Mouse (Mus musculus): ENCODE measurements around the gene Glipr1. TPM values are rescaled to one million over a fixed set of nuclear protein-coding genes. Genes with fewer than 3 reads are reported as not detected.
"Not testable (repeated sequence)": the region's sequence is repeated elsewhere in the genome, so short reads cannot be mapped to it uniquely, and the experiment has no call there.

Gene Glipr1
- 1.6 and 2.6 TPM in 2 replicates for polyA plus RNA-seq (2016; fragmentation: Nextera tagmentation; extraction: Ambion mirVana)

DNA sequence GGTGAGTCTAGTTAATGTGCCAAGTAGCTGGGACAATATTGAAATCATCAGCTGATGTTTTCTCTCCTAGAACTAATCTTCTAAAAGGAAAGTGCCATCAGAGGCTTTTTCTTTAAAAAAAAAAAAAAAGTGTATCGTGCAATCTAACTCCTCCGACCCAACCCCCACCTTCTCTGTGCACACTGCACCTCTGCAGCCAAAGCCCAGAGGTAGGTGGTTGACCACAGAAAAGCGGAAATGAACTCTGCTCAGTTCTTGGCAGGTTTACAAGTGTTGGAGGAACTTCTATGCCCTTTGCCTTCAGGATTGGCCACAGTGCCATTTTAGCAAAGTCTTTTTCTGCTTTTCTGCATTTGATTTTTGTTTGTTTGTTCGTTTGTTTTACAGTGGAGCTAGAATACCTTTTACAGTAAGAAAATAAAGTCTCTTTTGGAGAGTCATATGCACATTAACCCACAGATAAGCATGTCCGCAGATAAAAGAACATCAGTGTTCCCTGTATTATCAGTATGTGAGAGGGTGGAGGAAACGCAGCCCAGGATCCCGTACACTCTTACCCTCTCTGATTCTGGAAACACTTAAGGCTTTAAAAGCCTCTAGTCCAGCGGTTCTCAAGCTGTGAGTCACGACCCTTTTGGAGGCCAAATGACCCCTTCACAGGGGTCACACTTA is at the start of gene Glipr1:
Gene Glipr1, minus strand, starts transcription at position 88 of the 672 bp plus-strand sequence.
- 0 out of 2 replicates have a peak, but pooled peaks cover under 1% of the 10 kb centered on the region for H3K4me1 ChIP-seq (replicated peaks)
- ATAC-seq (ENCODE audit: insufficient number of reproducible peaks, low FRiP score) = no peak
- H3K36me3 ChIP-seq = no peaks in the 10 kb centered on the region
- H3K9me3 ChIP-seq (replicated peaks) = no peaks in the 10 kb centered on the region
- H3K27ac ChIP-seq (ENCODE audit: poor library complexity, severe bottlenecking) = no peak within 1 kb of the TSS
- H3K9ac ChIP-seq = no peak within 1 kb of the TSS
- no peak within 1 kb of the TSS for H3K4me3 ChIP-seq
- H3K27me3 ChIP-seq (replicated peaks) = no peaks in the 10 kb centered on the region
- 37% methylated on average over 9 of the region's 9 CpGs for WGBS
- H3K4me2 ChIP-seq = no peak within 1 kb of the TSS

GRCm38 (mm10) chr10:112051956-112052355 is 49.5 kb upstream of the Glipr1 start:
- H3K27me3 ChIP-seq (replicated peaks); ATAC-seq (ENCODE audit: insufficient number of reproducible peaks, low FRiP score); H3K9ac ChIP-seq; H3K36me3 ChIP-seq; H3K4me2 ChIP-seq; H3K27ac ChIP-seq (ENCODE audit: poor library complexity, severe bottlenecking); H3K4me3 ChIP-seq; H3K9me3 ChIP-seq (replicated peaks); H3K4me1 ChIP-seq (replicated peaks): not testable (repeated sequence)
- WGBS = 62% methylated on average over 2 of the region's 2 CpGs

DNA sequence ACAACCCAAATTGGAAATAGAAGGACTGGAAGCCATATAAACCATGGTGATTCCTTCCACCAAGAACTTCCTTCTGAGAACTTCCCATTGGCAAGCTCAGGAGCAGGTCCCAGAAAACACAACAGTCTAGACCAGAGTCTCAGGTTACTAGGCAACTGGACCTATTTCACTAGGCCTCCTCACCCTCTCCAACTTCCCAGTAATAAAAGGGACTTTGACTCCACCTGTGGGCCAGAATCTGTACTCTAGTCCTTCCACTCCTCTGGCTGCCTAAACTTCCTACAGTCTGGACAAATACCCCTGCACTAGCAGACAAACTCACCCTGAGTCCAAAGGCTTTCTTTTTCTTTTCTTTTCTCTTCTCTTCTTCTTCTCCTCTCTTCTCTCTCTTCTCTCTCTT is 48.8 kb upstream of the Glipr1 start:
- Histone ChIP-seq H3K4me1 (replicated peaks) (no peaks in the 10 kb centered on the region), H3K9me3 (replicated peaks) (no peaks in the 10 kb centered on the region), H3K27ac (ENCODE audit: poor library complexity, severe bottlenecking) (no peak overlapping the region), H3K36me3 (no peaks in the 10 kb centered on the region), H3K27me3 (replicated peaks) (no peaks in the 10 kb centered on the region), H3K4me2 (no peak overlapping the region), H3K4me3 (no peak overlapping the region), H3K9ac (no peak overlapping the region)
- no peak for ATAC-seq (ENCODE audit: insufficient number of reproducible peaks, low FRiP score)

DNA sequence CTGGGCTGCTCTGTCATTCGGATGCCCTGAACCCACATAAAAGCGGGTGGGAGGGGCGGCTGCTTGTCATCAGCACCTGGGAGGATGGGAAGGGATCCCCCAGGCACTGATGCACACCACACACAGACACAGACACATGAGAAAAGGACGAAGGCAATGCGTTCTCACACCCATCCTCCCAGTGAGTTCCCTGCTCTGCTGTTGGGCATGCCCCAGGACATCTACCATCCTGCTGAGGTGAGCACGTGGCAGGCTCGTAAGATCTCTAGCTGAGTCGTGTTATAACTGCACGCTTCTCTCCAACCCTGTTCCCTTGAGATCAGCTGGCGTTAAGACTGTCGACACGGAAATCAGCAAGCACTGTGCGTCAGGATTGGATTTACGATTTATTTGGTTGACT is 41.9 kb upstream of the Glipr1 start:
- not testable (repeated sequence) for H3K9ac ChIP-seq; H3K4me2 ChIP-seq; H3K4me1 ChIP-seq (replicated peaks); H3K9me3 ChIP-seq (replicated peaks); H3K4me3 ChIP-seq; H3K27me3 ChIP-seq (replicated peaks); H3K27ac ChIP-seq (ENCODE audit: poor library complexity, severe bottlenecking); H3K36me3 ChIP-seq; ATAC-seq (ENCODE audit: insufficient number of reproducible peaks, low FRiP score)
- 62% methylated on average over 14 of the region's 14 CpGs for WGBS

DNA sequence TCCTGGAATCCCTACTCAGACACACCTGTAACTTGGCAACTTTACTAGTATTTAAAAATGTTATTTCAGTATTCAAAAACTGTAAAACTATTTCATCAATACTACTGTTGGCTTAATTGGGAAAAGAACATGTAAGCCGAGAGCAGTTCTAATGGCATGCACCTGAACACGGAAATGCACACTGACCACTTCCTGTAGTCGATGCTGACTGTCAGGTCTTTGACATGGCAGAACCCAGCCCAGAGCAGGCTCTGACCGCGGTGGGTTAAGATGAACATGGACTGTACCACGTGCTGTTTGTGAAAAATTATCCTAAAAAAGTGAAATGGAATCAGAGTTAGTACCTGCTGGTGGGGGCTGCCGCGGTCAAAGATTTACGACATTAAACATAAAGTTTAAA is 41.1 kb upstream of the Glipr1 start:
- H3K4me1 ChIP-seq (replicated peaks); H3K27me3 ChIP-seq (replicated peaks); H3K4me3 ChIP-seq; H3K4me2 ChIP-seq; H3K9ac ChIP-seq; ATAC-seq (ENCODE audit: insufficient number of reproducible peaks, low FRiP score); H3K36me3 ChIP-seq; H3K27ac ChIP-seq (ENCODE audit: poor library complexity, severe bottlenecking); H3K9me3 ChIP-seq (replicated peaks): not testable (repeated sequence)
- WGBS = 77% methylated on average over 9 of the region's 9 CpGs

DNA sequence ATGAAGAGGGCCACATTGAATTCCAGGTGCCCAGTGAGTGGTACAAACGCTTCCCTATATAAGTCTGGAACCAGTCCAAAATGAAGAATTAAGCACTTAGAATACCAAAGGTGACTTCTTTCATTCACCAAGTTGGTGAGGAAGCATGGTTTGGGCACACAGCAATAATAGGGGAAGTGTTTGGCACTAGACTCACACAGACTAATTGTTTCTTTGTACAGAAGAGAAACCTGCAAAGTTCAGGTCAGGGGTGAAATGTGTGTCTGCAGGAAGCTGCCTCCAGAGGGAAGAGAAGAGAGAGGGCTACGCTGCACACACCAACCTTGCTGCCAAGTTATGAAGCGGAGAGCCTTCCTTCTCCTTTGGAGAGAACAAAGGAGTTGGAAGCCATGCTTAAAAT is 26.3 kb upstream of the Glipr1 start:
- ATAC-seq (ENCODE audit: insufficient number of reproducible peaks, low FRiP score); H3K9me3 ChIP-seq (replicated peaks); H3K36me3 ChIP-seq; H3K4me1 ChIP-seq (replicated peaks); H3K27me3 ChIP-seq (replicated peaks); H3K9ac ChIP-seq; H3K4me3 ChIP-seq; H3K4me2 ChIP-seq; H3K27ac ChIP-seq (ENCODE audit: poor library complexity, severe bottlenecking): not testable (repeated sequence)
- WGBS = 83% methylated on average over 3 of the region's 3 CpGs

DNA sequence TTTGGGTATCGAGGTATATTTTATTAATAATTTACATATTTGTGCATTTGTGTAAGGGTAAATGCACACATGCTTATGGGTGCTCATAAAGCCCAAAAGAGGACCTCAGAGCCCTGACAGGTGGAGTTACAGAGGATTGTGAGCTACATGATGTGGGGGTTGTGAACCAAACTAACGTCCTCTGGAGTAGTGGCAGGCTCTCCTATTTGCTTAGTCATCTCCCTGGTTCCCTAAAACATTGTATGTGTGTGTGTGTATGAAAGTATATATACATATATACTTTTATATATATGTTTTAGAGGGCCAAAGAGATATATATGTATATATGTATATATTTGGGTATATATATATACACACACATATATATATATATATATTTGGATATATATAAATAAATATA is 21.2 kb upstream of the Glipr1 start:
- no peaks in the 10 kb centered on the region for H3K9me3 ChIP-seq (replicated peaks)
- no peaks in the 10 kb centered on the region for H3K36me3 ChIP-seq
- WGBS = 63% methylated on average over 2 of the region's 2 CpGs
- H3K27ac ChIP-seq (ENCODE audit: poor library complexity, severe bottlenecking) = no peak overlapping the region
- no peaks in the 10 kb centered on the region for H3K4me1 ChIP-seq (replicated peaks)
- no peak overlapping the region for H3K4me3 ChIP-seq
- H3K9ac ChIP-seq = no peak overlapping the region
- ATAC-seq (ENCODE audit: insufficient number of reproducible peaks, low FRiP score) = no peak
- H3K27me3 ChIP-seq (replicated peaks) = no peaks in the 10 kb centered on the region
- H3K4me2 ChIP-seq = no peak overlapping the region

DNA sequence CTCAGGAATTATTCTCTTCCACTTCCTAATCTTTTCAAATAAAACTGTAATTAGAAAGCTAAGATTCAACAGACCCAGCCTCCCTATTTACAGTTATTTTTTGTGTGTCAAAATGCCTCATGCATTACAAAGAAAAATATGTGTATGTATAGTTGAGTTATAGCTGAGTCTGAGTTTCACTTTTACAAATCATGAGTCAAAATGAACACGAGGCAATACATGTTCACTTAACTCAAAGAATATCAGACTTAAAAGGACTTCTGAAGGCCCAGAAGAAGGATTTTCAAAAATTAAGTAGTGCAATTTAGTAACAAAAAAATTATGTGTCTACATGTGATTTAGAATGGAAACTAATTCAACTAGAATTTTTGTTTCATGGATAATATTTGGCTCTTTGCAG is 7.1 kb upstream of the Glipr1 start:
- not testable (repeated sequence) for H3K4me2 ChIP-seq; H3K4me1 ChIP-seq (replicated peaks); H3K4me3 ChIP-seq; H3K27me3 ChIP-seq (replicated peaks); H3K9me3 ChIP-seq (replicated peaks); H3K27ac ChIP-seq (ENCODE audit: poor library complexity, severe bottlenecking); H3K36me3 ChIP-seq; ATAC-seq (ENCODE audit: insufficient number of reproducible peaks, low FRiP score); H3K9ac ChIP-seq
- WGBS = 69% methylated on average over 1 of the region's 1 CpGs

GRCm38 (mm10) chr10:112001756-112002520 is 493 bp downstream of the Glipr1 start:
- Histone ChIP-seq H3K4me1 (replicated peaks) (0 out of 2 replicates have a peak, but pooled peaks cover 3% of the 10 kb centered on the region), H3K9me3 (replicated peaks) (no peaks in the 10 kb centered on the region), H3K4me3 (no peak overlapping the region), H3K9ac (no peak overlapping the region), H3K27ac (ENCODE audit: poor library complexity, severe bottlenecking) (no peak overlapping the region), H3K27me3 (replicated peaks) (no peaks in the 10 kb centered on the region), H3K4me2 (no peak overlapping the region), H3K36me3 (no peaks in the 10 kb centered on the region)
- WGBS = 78% methylated on average over 9 of the region's 9 CpGs
- ATAC-seq (ENCODE audit: insufficient number of reproducible peaks, low FRiP score) = no peak

- no peak for ATAC-seq (ENCODE audit: insufficient number of reproducible peaks, low FRiP score)
- no peak overlapping the region for H3K4me3 ChIP-seq
- no peak overlapping the region for H3K4me2 ChIP-seq
- H3K36me3 ChIP-seq = no peaks in the 10 kb centered on the region
- H3K9me3 ChIP-seq (replicated peaks) = no peaks in the 10 kb centered on the region
- 0 out of 2 replicates have a peak, but pooled peaks cover 3% of the 10 kb centered on the region for H3K4me1 ChIP-seq (replicated peaks)
- H3K27me3 ChIP-seq (replicated peaks) = no peaks in the 10 kb centered on the region
- 79% methylated on average over 2 of the region's 2 CpGs for WGBS
- H3K9ac ChIP-seq = no peak overlapping the region
- no peak overlapping the region for H3K27ac ChIP-seq (ENCODE audit: poor library complexity, severe bottlenecking)
Observed at GRCm38 (mm10) chr10:112001350-112001749, 1.1 kb downstream of the Glipr1 start.

DNA sequence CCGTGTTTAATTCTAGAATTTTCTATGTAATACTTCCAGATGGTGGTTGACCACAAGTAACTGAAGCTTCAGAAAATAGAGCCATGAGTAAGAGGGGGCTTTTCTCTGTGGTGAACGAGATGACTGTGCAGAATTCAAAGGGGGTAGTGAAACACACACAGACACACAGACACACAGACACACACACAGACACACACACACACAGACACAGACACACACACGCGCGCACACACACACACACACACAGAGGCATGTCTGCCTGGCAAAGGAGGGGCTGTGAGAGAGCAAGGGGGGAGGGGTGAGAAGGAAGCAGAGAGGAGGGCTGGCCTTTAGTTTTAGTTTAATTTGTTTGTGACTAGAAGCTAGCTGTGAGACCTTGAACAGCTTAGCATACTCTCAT is 1.9 kb downstream of the Glipr1 start:
- 0 out of 2 replicates have a peak, but pooled peaks cover 3% of the 10 kb centered on the region for H3K4me1 ChIP-seq (replicated peaks)

More for the DNA sequence above, 1.9 kb downstream of the Glipr1 start:
- Histone ChIP-seq H3K4me2 (no peak overlapping the region), H3K9ac (no peak overlapping the region), H3K27me3 (replicated peaks) (no peaks in the 10 kb centered on the region), H3K36me3 (no peaks in the 10 kb centered on the region), H3K4me3 (no peak overlapping the region), H3K9me3 (replicated peaks) (no peaks in the 10 kb centered on the region), H3K27ac (ENCODE audit: poor library complexity, severe bottlenecking) (no peak overlapping the region)
- 80% methylated on average over 5 of the region's 5 CpGs for WGBS
- ATAC-seq (ENCODE audit: insufficient number of reproducible peaks, low FRiP score) = no peak
